Mouse (Mus musculus) cerebellum, adult 2 months (tissue): ENCODE results near the gene Dhdh. TPM values are rescaled to one million over a fixed set of nuclear protein-coding genes. Genes with fewer than 3 reads are reported as not detected.
A peak's percentile ranks its signal among the peaks of the same experiment; 100 is the strongest.
"Not testable (repeated sequence)": the region's sequence is repeated elsewhere in the genome, so short reads cannot be mapped to it uniquely, and the experiment has no call there.

Source experiments
- DNase-seq, 2 experiments: peaks; one replicate each; pipeline ENCODE4 v3.0.0; 2021
- H3K27ac ChIP-seq: fragments of 200-500 bp; 2 replicates; pipeline ENCODE4 v1.5.1; 2012; ENCODE audit warnings: low read length, control low read depth, inconsistent platforms; ENCODE audit not compliant: insufficient read depth
- H3K27me3 ChIP-seq: fragments of 200-500 bp; 2 replicates; pipeline ENCODE4 v1.6.1; 2012; ENCODE audit warnings: inconsistent platforms, mild to moderate bottlenecking, low read length, moderate library complexity; ENCODE audit not compliant: control insufficient read depth, insufficient read depth
- H3K4me1 ChIP-seq: fragments of 200-500 bp; 2 replicates; pipeline ENCODE4 v1.6.1; 2011; ENCODE audit warnings: low read length; ENCODE audit not compliant: control insufficient read depth, insufficient read depth
- H3K4me3 ChIP-seq: fragments of 200-500 bp; replicated peaks from 2 replicates; pipeline ENCODE3; 2011; ENCODE audit warnings: mild to moderate bottlenecking, low read depth, low read length, control low read depth; ENCODE audit not compliant: insufficient read depth
- CTCF ChIP-seq: fragments of 200-500 bp; IDR thresholded peaks from 2 replicates; pipeline ENCODE4 v1.5.1; 2011; ENCODE audit warnings: low read depth, mild to moderate bottlenecking, control low read depth, low read length, moderate library complexity, borderline replicate concordance; ENCODE audit not compliant: insufficient read depth
- POLR2A ChIP-seq: fragments of 200-500 bp; IDR thresholded peaks from 2 replicates; pipeline ENCODE4 v1.6.1; 2011; ENCODE audit warnings: low read length, control low read depth, borderline replicate concordance; ENCODE audit not compliant: insufficient read depth
- WGBS: fragments of 180-500 bp; shearing (Covaris S2); methylation state at CpG from one replicate; pipeline ENCODE4 v1.1.7; 2018; 5-methylcytosine and 5-hydroxymethylcytosine counted together
- polyA plus RNA-seq: library from polyadenylated mRNA; depleted of rRNA; stranded (reverse); fragments of >200 nt; gene quantifications from 2 replicates; pipeline ENCODE4 v1.2.3, GENCODE M21; 2012

The Dhdh gene
- polyA plus RNA-seq, 1 experiment, result 4.7 TPM

GRCm38 (mm10) chr7:45489578-45489977, 973 bp upstream of the Dhdh start:
- H3K4me1 ChIP-seq, result peaks cover 28% of the 10 kb centered on the region
- H3K27ac ChIP-seq, result no peak overlapping the region
- TF ChIP-seq POLR2A, result no peak
- no peak for TF ChIP-seq CTCF
- no peak overlapping the region for H3K4me3 ChIP-seq
- no peaks in the 10 kb centered on the region for H3K27me3 ChIP-seq
- WGBS, result 90% methylated on average over 7 of the region's 7 CpGs
- DNase-seq, result no peak

- H3K27ac ChIP-seq, result no peak overlapping the region
- 63% methylated on average over 11 of the region's 11 CpGs for WGBS
- no peak for DNase-seq
Observed at GRCm38 (mm10) chr7:45487861-45488292, 728 bp downstream of the Dhdh start.

GRCm38 (mm10) chr7:45486761-45487415, 1.7 kb downstream of the Dhdh start, which contains the start of gene Gm45808:
Gm45808 (minus strand) TSS chr7:45486811.
- 64% methylated on average over 12 of the region's 12 CpGs for WGBS
- DNase-seq, result no peak
- Histone ChIP-seq H3K4me3 (no peak within 1 kb of the TSS), H3K27me3 (no peaks in the 10 kb centered on the region), H3K27ac (no peak within 1 kb of the TSS), H3K4me1 (peaks cover 3% of the 10 kb centered on the region)
- TF ChIP-seq POLR2A, result no peak
- no peak for TF ChIP-seq CTCF

More at GRCm38 (mm10) chr7:45487861-45488292, 728 bp downstream of the Dhdh start:
- H3K4me1 ChIP-seq, result peaks cover 12% of the 10 kb centered on the region
- TF ChIP-seq CTCF (no peak), POLR2A (no peak)
- H3K4me3 ChIP-seq, result no peak overlapping the region
- H3K27me3 ChIP-seq, result no peaks in the 10 kb centered on the region

GRCm38 (mm10) chr7:45486158-45486557, 2.4 kb downstream of the Dhdh start:
- TF ChIP-seq CTCF, result no peak
- TF ChIP-seq POLR2A, result no peak
- H3K27ac ChIP-seq, result no peak overlapping the region
- 82% methylated on average over 7 of the region's 7 CpGs for WGBS
- no peaks in the 10 kb centered on the region for H3K27me3 ChIP-seq
- no peak overlapping the region for H3K4me3 ChIP-seq
- peaks cover 2% of the 10 kb centered on the region for H3K4me1 ChIP-seq
- no peak for DNase-seq

- DNase-seq, H3K4me3 ChIP-seq, H3K4me1 ChIP-seq, H3K27me3 ChIP-seq, H3K27ac ChIP-seq: not testable (repeated sequence)
- WGBS, result 94% methylated on average over 5 of the region's 5 CpGs
Observed at GRCm38 (mm10) chr7:45484985-45485384, 3.6 kb downstream of the Dhdh start.

GRCm38 (mm10) chr7:45482166-45482565, 6.4 kb downstream of the Dhdh start:
- DNase-seq, result no peak
- 90% methylated on average over 1 of the region's 1 CpGs for WGBS
- TF ChIP-seq CTCF (no peak), POLR2A (no peak)

GRCm38 (mm10) chr7:45481374-45481927, 7.2 kb downstream of the Dhdh start, which contains the start of gene Tulp2:
Tulp2 (plus strand) TSS chr7:45481877.
- Histone ChIP-seq H3K27ac (no peak within 1 kb of the TSS), H3K27me3 (no peaks in the 10 kb centered on the region), H3K4me1 (no peaks in the 10 kb centered on the region; the same call in 1 of the 2 replicates), H3K4me3 (no peak within 1 kb of the TSS)
- peak; percentile 71 to 77 for DNase-seq
- TF ChIP-seq CTCF (no peak), POLR2A (no peak)
- 50% methylated on average over 15 of the region's 15 CpGs for WGBS

More at GRCm38 (mm10) chr7:45482166-45482565, 6.4 kb downstream of the Dhdh start:
- H3K4me3 ChIP-seq, result no peak overlapping the region
- H3K4me1 ChIP-seq, result no peaks in the 10 kb centered on the region; the same call in none of the 2 replicates
- no peaks in the 10 kb centered on the region for H3K27me3 ChIP-seq
- H3K27ac ChIP-seq, result no peak overlapping the region

GRCm38 (mm10) chr7:45480310-45480709, 8.3 kb downstream of the Dhdh start:
- H3K4me1 ChIP-seq, DNase-seq, H3K27me3 ChIP-seq, H3K4me3 ChIP-seq, H3K27ac ChIP-seq: not testable (repeated sequence)
- WGBS, result 82% methylated on average over 4 of the region's 4 CpGs
